Mouse (Mus musculus) liver, embryonic 14.5 days (tissue): Measurements from ENCODE around the gene Icam1.

Experiments
- CTCF ChIP-seq: IDR thresholded peaks from 2 replicates; pipeline ENCODE4 v1.5.1; 2016; ENCODE audit warnings: antibody characterized with exemption, low read depth, control low read depth
- EP300 ChIP-seq: IDR thresholded peaks from 2 replicates; pipeline ENCODE4 v1.6.1; 2016; ENCODE audit warnings: antibody characterized with exemption, low read depth

GRCm38 (mm10) chr9:21002627-21003551, 12.9 kb upstream of the Icam1 start, which contains the start of gene Mrpl4:
- 0 out of 2 replicates have a peak, but pooled peaks have one; percentile 6 for TF ChIP-seq CTCF
- TF ChIP-seq EP300 = no peak
